Comparison of ENCODE assay signal across 8 mouse cellular contexts in genomic region chr17:56123681-56124340, GRCm38 (mm10). TPM values are rescaled to one million over a fixed set of nuclear protein-coding genes. Genes with fewer than 3 reads are reported as not detected.
DNase-seq lines count a peak whose midpoint lies in the region; ATAC-seq and TF ChIP-seq lines count a peak whose summit lies in the region.

No protein-coding gene starts in this region.

- no peaks in the 10 kb centered on the region for H3K4me1 ChIP-seq in ES-Bruce4 (ENCODE audit: control insufficient read depth, insufficient read depth, low read length)
- peaks cover 26% of the 10 kb centered on the region for H3K4me1 ChIP-seq in hindbrain, embryonic 10.5 days (replicated peaks)
- peaks cover 5% of the 10 kb centered on the region for H3K4me1 ChIP-seq in liver, embryonic 16.5 days (ENCODE audit: control insufficient read depth, low read depth, low read length)

- H3K27ac ChIP-seq in ES-Bruce4 (ENCODE audit: insufficient read depth, low read length) = no peak overlapping the region
- peak overlapping the region; percentile 82 for H3K27ac ChIP-seq in hindbrain, embryonic 10.5 days
- no peak overlapping the region for H3K27ac ChIP-seq in liver, embryonic 16.5 days (ENCODE audit: low read length)

- H3K4me3 ChIP-seq in ES-Bruce4 (ENCODE audit: low read depth, low read length) = peak overlapping the region; percentile 55
- peak overlapping the region; percentile 54 for H3K4me3 ChIP-seq in hindbrain, embryonic 10.5 days
- peak overlapping the region; percentile 37; the same call in 1 of the 2 replicates for H3K4me3 ChIP-seq in liver, embryonic 16.5 days (ENCODE audit: low read depth, low read length)

- TF ChIP-seq EP300 in ES-Bruce4 (IDR thresholded peaks at IDR 0.05; ENCODE audit: insufficient read depth, low read depth, low read length) = no peak

- no peak for TF ChIP-seq POLR2A in ES-Bruce4 (IDR thresholded peaks at IDR 0.05; ENCODE audit: insufficient read depth, low read length)

- peaks cover 4% of the 10 kb centered on the region; the same call in 1 of the 2 replicates for H3K27me3 ChIP-seq in ES-Bruce4 (ENCODE audit: control insufficient read depth, insufficient read depth, low read length, poor library complexity, severe bottlenecking)
- H3K27me3 ChIP-seq in hindbrain, embryonic 10.5 days (ENCODE audit: insufficient read depth, poor library complexity, severe bottlenecking) = peaks cover 74% of the 10 kb centered on the region
- peaks cover 33% of the 10 kb centered on the region for H3K27me3 ChIP-seq in liver, embryonic 16.5 days (ENCODE audit: control insufficient read depth, insufficient read depth, low read depth, low read length)

- H3K36me3 ChIP-seq in ES-Bruce4 (ENCODE audit: control insufficient read depth, insufficient read depth, low read length, poor library complexity, severe bottlenecking) = no peaks in the 10 kb centered on the region
- H3K36me3 ChIP-seq in hindbrain, embryonic 10.5 days = peaks cover 32% of the 10 kb centered on the region
- H3K36me3 ChIP-seq in liver, embryonic 16.5 days (ENCODE audit: control insufficient read depth, insufficient read depth) = no peaks in the 10 kb centered on the region

- DNase-seq in adrenal gland, postnatal 14 days = peak; percentile 36
- DNase-seq in adrenal gland, postnatal 25 days = no peak
- DNase-seq in hindbrain, embryonic 10.5 days (ENCODE audit: low spot score) = no peak
- DNase-seq in MN1 (ENCODE audit: low spot score) = no peak
- no peak for DNase-seq in layer of hippocampus, postnatal 10 days (ENCODE audit: low spot score in 2 of 2)
- DNase-seq in spleen, postnatal 36 days (ENCODE audit: low spot score in 2 of 2) = no peak

- WGBS in hindbrain, embryonic 10.5 days = 42% methylated on average over 59 of the region's 59 CpGs
- WGBS in liver, embryonic 16.5 days (ENCODE audit: insufficient replicate concordance) = 65% methylated on average over 59 of the region's 59 CpGs

- ATAC-seq in liver, embryonic 16.5 days (ENCODE audit: low read depth) = no peak

- no peak for TF ChIP-seq CTCF in ES-Bruce4 (IDR thresholded peaks at IDR 0.05; ENCODE audit: low read depth, low read length)

- H3K9me3 ChIP-seq in ES-Bruce4 (replicated peaks; ENCODE audit: control insufficient read depth, insufficient read depth, low read length, poor library complexity, severe bottlenecking) = no peaks in the 10 kb centered on the region
- peaks cover 19% of the 10 kb centered on the region for H3K9me3 ChIP-seq in hindbrain, embryonic 10.5 days
- H3K9me3 ChIP-seq in liver, embryonic 16.5 days (replicated peaks; ENCODE audit: control insufficient read depth, low read length) = no peaks in the 10 kb centered on the region; the same call in 1 of the 2 replicates

- H3K9ac ChIP-seq in ES-Bruce4 (ENCODE audit: low read depth, poor library complexity, severe bottlenecking) = peak overlapping the region; percentile 21
- H3K9ac ChIP-seq in liver, embryonic 16.5 days (ENCODE audit: low read depth, low read length) = no peak overlapping the region

- H3K4me2 ChIP-seq in liver, embryonic 16.5 days (ENCODE audit: low read depth, low read length) = peak overlapping the region; percentile 60

RNA-seq across cellular contexts. Expression of gene Lrg1, which starts 2.0 kb away (rescaled TPM):
- total RNA-seq in adrenal gland, postnatal 14 days (2021) = 58.3 and 63.2 TPM in 2 replicates
- 15.1 TPM in 2 replicates for total RNA-seq in adrenal gland, postnatal 25 days (2021)
- polyA plus RNA-seq in ES-Bruce4 (2011; ENCODE audit: insufficient read depth, insufficient read length, low read depth, missing spikeins) = not detected in 2 replicates
- polyA plus RNA-seq in hindbrain, embryonic 10.5 days (2016; fragmentation: Nextera tagmentation; extraction: Ambion mirVana) = not detected in 2 replicates
- 4.3 and 6.2 TPM in 2 replicates for polyA plus RNA-seq in liver, embryonic 16.5 days (2015; fragmentation: Nextera tagmentation; extraction: Ambion mirVana)
- not detected for total RNA-seq in layer of hippocampus, postnatal 10 days (2021)

RNA-seq across cellular contexts. Expression of gene Plin5, which starts 6.4 kb away (rescaled TPM):
- 91.4 and 109 TPM in 2 replicates for total RNA-seq in adrenal gland, postnatal 14 days (2021)
- total RNA-seq in adrenal gland, postnatal 25 days (2021) = 55.3 and 57.4 TPM in 2 replicates
- polyA plus RNA-seq in ES-Bruce4 (2011; ENCODE audit: insufficient read depth, insufficient read length, low read depth, missing spikeins) = 0.90 and 1.0 TPM in 2 replicates
- polyA plus RNA-seq in hindbrain, embryonic 10.5 days (2016; fragmentation: Nextera tagmentation; extraction: Ambion mirVana) = 0.39 and 0.42 TPM in 2 replicates
- polyA plus RNA-seq in liver, embryonic 16.5 days (2015; fragmentation: Nextera tagmentation; extraction: Ambion mirVana) = 5.2 and 9.7 TPM in 2 replicates
- total RNA-seq in layer of hippocampus, postnatal 10 days (2021) = 1 to 10 TPM; 1.0 to 1.7 TPM

RNA-seq across cellular contexts. Expression of gene Plin4, which starts 14.2 kb away (rescaled TPM):
- total RNA-seq in adrenal gland, postnatal 14 days (2021) = 76.6 and 87.5 TPM in 2 replicates
- 71.4 and 76.3 TPM in 2 replicates for total RNA-seq in adrenal gland, postnatal 25 days (2021)
- 0.21 and 0.35 TPM in 2 replicates for polyA plus RNA-seq in ES-Bruce4 (2011; ENCODE audit: insufficient read depth, insufficient read length, low read depth, missing spikeins)
- polyA plus RNA-seq in hindbrain, embryonic 10.5 days (2016; fragmentation: Nextera tagmentation; extraction: Ambion mirVana) = 0.04 and 0.06 TPM in 2 replicates
- polyA plus RNA-seq in liver, embryonic 16.5 days (2015; fragmentation: Nextera tagmentation; extraction: Ambion mirVana) = 0.05 and 0.13 TPM in 2 replicates
- total RNA-seq in layer of hippocampus, postnatal 10 days (2021) = under 1 TPM; 0.43 to 0.51 TPM

RNA-seq across cellular contexts. Expression of gene Sema6b, which starts 16.3 kb away (rescaled TPM):
- 11.9 and 15.2 TPM in 2 replicates for total RNA-seq in adrenal gland, postnatal 14 days (2021)
- total RNA-seq in adrenal gland, postnatal 25 days (2021) = 6.9 and 10.4 TPM in 2 replicates
- 2.1 and 2.5 TPM in 2 replicates for polyA plus RNA-seq in ES-Bruce4 (2011; ENCODE audit: insufficient read depth, insufficient read length, low read depth, missing spikeins)
- polyA plus RNA-seq in hindbrain, embryonic 10.5 days (2016; fragmentation: Nextera tagmentation; extraction: Ambion mirVana) = 2.3 and 3.8 TPM in 2 replicates
- polyA plus RNA-seq in liver, embryonic 16.5 days (2015; fragmentation: Nextera tagmentation; extraction: Ambion mirVana) = 0.81 and 1.3 TPM in 2 replicates
- total RNA-seq in layer of hippocampus, postnatal 10 days (2021) = 100 to 1,000 TPM; 117 to 125 TPM

RNA-seq across cellular contexts. Expression of gene Tnfaip8l1, which starts 38.5 kb away (rescaled TPM):
- 8.2 and 8.6 TPM in 2 replicates for total RNA-seq in adrenal gland, postnatal 14 days (2021)
- total RNA-seq in adrenal gland, postnatal 25 days (2021) = 6.2 and 7.7 TPM in 2 replicates
- polyA plus RNA-seq in ES-Bruce4 (2011; ENCODE audit: insufficient read depth, insufficient read length, low read depth, missing spikeins) = 1.8 and 2.5 TPM in 2 replicates
- polyA plus RNA-seq in hindbrain, embryonic 10.5 days (2016; fragmentation: Nextera tagmentation; extraction: Ambion mirVana) = 10.4 and 11.8 TPM in 2 replicates
- polyA plus RNA-seq in liver, embryonic 16.5 days (2015; fragmentation: Nextera tagmentation; extraction: Ambion mirVana) = 3.4 and 4.1 TPM in 2 replicates
- total RNA-seq in layer of hippocampus, postnatal 10 days (2021) = 1 to 10 TPM; 7.0 to 7.2 TPM

Comparison
In these comparisons a context has a peak if more than half of its experiments do, and no peak if none do; other contexts are left out.
1. RNA of gene Lrg1, which starts 2.0 kb away (total RNA-seq): 58.3 to 63.2 TPM in adrenal gland, postnatal 14 days and 15.1 TPM in adrenal gland, postnatal 25 days; not detected in layer of hippocampus, postnatal 10 days; every median in the first group is over 10 times any median in the second.
2. RNA of gene Plin5, which starts 6.4 kb away (total RNA-seq): 91.4 to 109 TPM in adrenal gland, postnatal 14 days and 55.3 to 57.4 TPM in adrenal gland, postnatal 25 days; 1.0 to 1.7 TPM in layer of hippocampus, postnatal 10 days; every median in the first group is over 10 times any median in the second.
3. RNA of gene Plin4, which starts 14.2 kb away (total RNA-seq): 76.6 to 87.5 TPM in adrenal gland, postnatal 14 days and 71.4 to 76.3 TPM in adrenal gland, postnatal 25 days; 0.43 to 0.51 TPM in layer of hippocampus, postnatal 10 days; every median in the first group is over 10 times any median in the second.
4. Peak in every context shown above with its lines, with median percentiles within 50 percentile points of each other: H3K4me3 ChIP-seq.